Mouse (Mus musculus) liver, adult 2 months (tissue): ENCODE data around the gene Hils1. TPM values are rescaled to one million over a fixed set of nuclear protein-coding genes. Genes with fewer than 3 reads are reported as not detected.

Experiments
- DNase-seq: peaks from one replicate; pipeline ENCODE4 v3.0.0-alpha.2; 2011; ENCODE audit warnings: low read depth, low spot score; ENCODE audit errors: extremely low read depth
- H3K27ac ChIP-seq: fragments of 200-500 bp; replicated peaks from 2 replicates; pipeline ENCODE4 v1.5.1; 2012; ENCODE audit warnings: low read depth, mild to moderate bottlenecking, control low read depth, inconsistent platforms, low read length; ENCODE audit not compliant: insufficient read depth
- H3K27me3 ChIP-seq: fragments of 200-500 bp; 2 replicates; pipeline ENCODE4 v1.6.1; 2012; ENCODE audit warnings: mild to moderate bottlenecking, moderate library complexity, low read length, inconsistent platforms; ENCODE audit not compliant: control insufficient read depth, insufficient read depth
- H3K36me3 ChIP-seq: fragments of 200-500 bp; 2 replicates; pipeline ENCODE4 v1.6.1; 2012; ENCODE audit warnings: low read length, inconsistent platforms; ENCODE audit not compliant: control insufficient read depth, insufficient read depth
- H3K4me1 ChIP-seq: fragments of 200-500 bp; 2 replicates; pipeline ENCODE4 v1.6.1; 2011; ENCODE audit warnings: low read length; ENCODE audit not compliant: control insufficient read depth, insufficient read depth
- H3K4me3 ChIP-seq: fragments of 200-500 bp; 2 replicates; pipeline ENCODE4 v1.5.1; 2011; ENCODE audit warnings: low read depth, mild to moderate bottlenecking, control low read depth, low read length, moderate library complexity; ENCODE audit not compliant: insufficient read depth
- H3K79me2 ChIP-seq: fragments of 200-500 bp; 2 replicates; pipeline ENCODE4 v1.6.1; 2012; ENCODE audit warnings: inconsistent platforms, mild to moderate bottlenecking, low read length, moderate library complexity; ENCODE audit not compliant: control insufficient read depth, insufficient read depth
- H3K9ac ChIP-seq: fragments of 200-500 bp; 2 replicates; pipeline ENCODE4 v1.6.1; 2012; ENCODE audit warnings: low read depth, mild to moderate bottlenecking, control low read depth, inconsistent platforms, low read length
- CTCF ChIP-seq: fragments of 200-500 bp; IDR thresholded peaks from 2 replicates; pipeline ENCODE4 v1.5.1; 2011; ENCODE audit warnings: low read depth, low read length, control low read depth
- POLR2A ChIP-seq: fragments of 200-500 bp; IDR thresholded peaks from 2 replicates; pipeline ENCODE4 v1.6.1; 2011; ENCODE audit warnings: low read length, control low read depth; ENCODE audit not compliant: insufficient read depth; ENCODE audit errors: extremely low read depth
- WGBS: fragments of 180-500 bp; shearing (Covaris S2); methylation state at CpG from one replicate; pipeline ENCODE4 v1.1.7; 2018; 5-methylcytosine and 5-hydroxymethylcytosine counted together
- polyA plus RNA-seq: library from polyadenylated mRNA; depleted of rRNA; stranded (reverse); fragments of >200 nt; gene quantifications from 2 replicates; pipeline ENCODE4 v1.2.3, GENCODE M21; 2012
- total RNA-seq: library from RNA; depleted of rRNA; stranded (reverse); fragments of >200 nt; gene quantifications from 2 replicates; pipeline ENCODE4 v1.2.3, GENCODE M21; 2014

Hils1 gene
- total and polyA plus RNA-seq, 2 experiments: not detected

DNA sequence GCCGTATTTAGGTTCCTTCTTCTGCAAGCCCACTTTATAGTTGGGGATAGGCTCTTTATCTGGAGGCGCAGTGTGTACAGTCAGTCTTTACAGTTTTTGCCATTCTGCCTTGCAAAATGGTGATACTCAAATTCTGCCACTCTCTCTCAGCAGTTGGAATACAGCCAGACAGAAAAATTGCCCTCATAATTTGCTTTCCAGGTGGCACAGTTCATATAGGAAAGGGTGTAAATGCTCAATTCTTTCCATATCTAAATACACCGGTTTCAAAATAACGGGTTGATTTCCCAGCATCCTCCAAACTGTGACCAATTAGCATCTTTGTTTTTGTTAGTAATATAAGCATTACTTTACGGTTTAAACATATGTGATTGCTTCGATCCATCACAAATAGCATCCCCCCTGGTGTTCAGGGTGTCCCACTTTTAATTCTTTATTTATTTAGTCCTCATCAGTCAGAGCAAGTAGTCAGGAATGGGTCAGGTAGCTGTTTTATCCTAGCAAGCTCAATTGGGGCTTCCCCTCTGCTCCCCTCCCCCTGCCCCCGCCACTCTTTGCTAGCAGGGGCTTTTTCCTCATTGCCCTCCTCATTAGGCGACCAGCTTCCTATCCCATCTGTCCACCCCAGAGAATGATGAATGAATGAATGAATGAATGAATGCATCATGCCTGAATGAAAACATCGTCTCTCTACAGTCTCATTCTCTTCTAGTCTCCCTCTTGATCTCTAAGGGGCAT, 11.0 kb downstream of the Hils1 start:
- WGBS: 48% methylated on average over 9 of the region's 9 CpGs
- H3K79me2 ChIP-seq: no peaks in the 10 kb centered on the region
- no peaks in the 10 kb centered on the region for H3K27me3 ChIP-seq
- H3K36me3 ChIP-seq: no peaks in the 10 kb centered on the region
- H3K27ac ChIP-seq: no peak overlapping the region
- no peak overlapping the region for H3K9ac ChIP-seq
- no peak for TF ChIP-seq POLR2A
- no peak for DNase-seq
- H3K4me3 ChIP-seq: no peak overlapping the region
- no peaks in the 10 kb centered on the region; the same call in 1 of the 2 replicates for H3K4me1 ChIP-seq

GRCm38 (mm10) chr11:94978947-94979346, 11.6 kb downstream of the Hils1 start:
- DNase-seq: peak; percentile 75
- Histone ChIP-seq H3K27me3 (no peaks in the 10 kb centered on the region), H3K4me3 (peak overlapping the region; percentile 2; the same call in 1 of the 2 replicates), H3K79me2 (no peaks in the 10 kb centered on the region), H3K4me1 (no peaks in the 10 kb centered on the region; the same call in 1 of the 2 replicates), H3K36me3 (no peaks in the 10 kb centered on the region), H3K27ac (no peak overlapping the region), H3K9ac (no peak overlapping the region)
- 1% methylated on average over 20 of the region's 20 CpGs for WGBS
- TF ChIP-seq CTCF (peak; percentile 99), POLR2A (no peak)

- no peaks in the 10 kb centered on the region for H3K79me2 ChIP-seq
- H3K9ac ChIP-seq: no peak overlapping the region
- TF ChIP-seq POLR2A (no peak), CTCF (no peak)
- no peaks in the 10 kb centered on the region for H3K36me3 ChIP-seq
- H3K4me3 ChIP-seq: no peak overlapping the region
- WGBS: 79% methylated on average over 11 of the region's 11 CpGs
- no peak overlapping the region for H3K27ac ChIP-seq
- no peak for DNase-seq
- H3K27me3 ChIP-seq: no peaks in the 10 kb centered on the region
- no peaks in the 10 kb centered on the region; the same call in 1 of the 2 replicates for H3K4me1 ChIP-seq
Observed at GRCm38 (mm10) chr11:94979462-94980179, 12.2 kb downstream of the Hils1 start.

- Histone ChIP-seq H3K4me1 (peaks cover 4% of the 10 kb centered on the region; the same call in 1 of the 2 replicates), H3K27me3 (no peaks in the 10 kb centered on the region)
Observed at GRCm38 (mm10) chr11:94985140-94985539, 17.7 kb downstream of the Hils1 start.

GRCm38 (mm10) chr11:94985822-94986221, 18.4 kb downstream of the Hils1 start:
- WGBS: 73% methylated on average over 5 of the region's 5 CpGs
- H3K4me1 ChIP-seq: peaks cover 4% of the 10 kb centered on the region; the same call in 1 of the 2 replicates
- H3K36me3 ChIP-seq: no peaks in the 10 kb centered on the region
- no peak overlapping the region for H3K4me3 ChIP-seq
- H3K9ac ChIP-seq: no peak overlapping the region
- no peaks in the 10 kb centered on the region for H3K27me3 ChIP-seq
- no peaks in the 10 kb centered on the region for H3K79me2 ChIP-seq
- DNase-seq: no peak
- TF ChIP-seq CTCF (no peak), POLR2A (no peak)
- H3K27ac ChIP-seq: no peak overlapping the region

More at GRCm38 (mm10) chr11:94985140-94985539, 17.7 kb downstream of the Hils1 start:
- 58% methylated on average over 1 of the region's 1 CpGs for WGBS
- DNase-seq: no peak
- no peak overlapping the region for H3K9ac ChIP-seq
- no peaks in the 10 kb centered on the region for H3K79me2 ChIP-seq
- no peaks in the 10 kb centered on the region for H3K36me3 ChIP-seq
- H3K27ac ChIP-seq: no peak overlapping the region
- no peak overlapping the region for H3K4me3 ChIP-seq
- TF ChIP-seq CTCF: no peak
- no peak for TF ChIP-seq POLR2A
